Mouse (Mus musculus) T-helper 17 cell (primary cell): ENCODE results near the gene Pkp4.

Experiments
- in situ Hi-C, 2 experiments: fragments of 300-600 bp; cut with MboI, MseI; formaldehyde crosslinking; loops; 1 replicate in 1 of 2; 2 replicates in 1 of 2; pipeline ENCODE4 v1.15.1; 2025; ENCODE audit warnings: high pct_unique_total_duplicates in 2 of 2

Pkp4 gene

DNA sequence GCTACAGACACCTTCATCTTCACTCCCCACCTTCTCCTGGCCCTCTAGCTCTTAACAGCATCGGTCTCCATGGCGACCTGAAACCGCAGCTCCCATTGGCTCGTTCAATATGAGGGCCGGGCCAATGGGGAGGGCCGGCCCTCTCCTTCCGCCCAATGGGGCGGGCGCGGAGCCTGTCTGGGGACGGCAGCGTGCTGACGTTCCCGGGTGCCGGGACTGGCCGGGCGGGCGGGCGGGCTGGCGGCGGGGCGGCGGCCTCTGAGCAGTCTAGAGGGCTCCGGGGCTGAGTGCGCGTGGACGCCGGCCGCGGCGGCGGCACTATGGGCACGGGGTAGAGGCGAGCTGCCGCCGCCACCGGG lies at the start of gene Pkp4, which contains the start of gene Ccdc148:
Gene Pkp4, plus strand, starts transcription at position 246 of the 359 bp plus-strand sequence.
Gene Ccdc148, minus strand, starts transcription at position 79 of the 359 bp plus-strand sequence.
- in situ Hi-C loops = loop anchor here (5.0 to 25.0 kb wide), 3 partner anchors 82 to 1048 kb away; no protein-coding TSS in a partner anchor

DNA sequence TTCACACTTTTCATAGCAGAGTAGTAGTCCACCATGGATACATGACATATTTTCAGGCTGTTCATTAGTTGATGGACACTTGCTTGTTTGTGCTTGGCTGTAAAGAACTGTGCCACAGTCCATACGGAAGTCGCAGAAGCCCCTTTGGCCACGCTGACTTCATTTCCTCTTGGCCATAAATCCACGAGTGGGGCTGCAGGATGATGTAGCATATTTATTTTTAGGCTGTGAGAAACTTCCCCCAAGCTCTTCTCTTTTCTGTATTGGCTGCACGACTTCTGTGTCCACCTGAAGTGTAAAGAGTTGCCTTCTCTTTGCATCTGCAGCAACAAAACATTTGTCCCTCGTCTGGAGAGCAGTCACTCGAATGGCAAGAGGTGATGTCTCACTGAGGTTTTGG lies 31.6 kb upstream of the Pkp4 start:
- in situ Hi-C loops = loop anchor here (10.0 to 25.0 kb wide), 5 partner anchors 186 to 904 kb away; partner anchors contain the start of genes Acvr1 (in 1 of the 2) and Upp2 (in 1 of the 2)

DNA sequence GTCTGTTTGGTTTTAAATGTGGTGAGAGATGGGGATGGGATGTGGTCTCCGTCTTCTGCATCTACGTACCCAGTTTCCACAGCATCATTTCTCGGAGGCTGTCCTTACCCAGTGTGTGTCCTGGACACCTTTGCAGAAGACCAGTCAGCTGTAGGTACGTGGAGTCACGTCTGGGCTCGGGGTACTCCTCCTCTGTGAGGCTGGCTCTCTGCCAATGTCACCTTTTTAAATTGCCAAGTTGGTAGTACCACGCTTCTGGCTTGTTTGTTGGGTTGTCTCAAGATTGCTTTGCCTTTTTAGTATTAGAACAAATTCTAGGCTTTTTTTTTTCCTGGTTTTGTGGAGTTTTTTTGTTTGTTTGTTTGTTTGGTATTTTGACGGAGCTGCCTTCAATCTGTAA lies 30.8 kb upstream of the Pkp4 start:
- in situ Hi-C loops = loop anchor here (5.0 to 25.0 kb wide), 6 partner anchors 185 to 905 kb away; partner anchors contain the start of genes Acvr1 (in 1 of the 2) and Upp2 (in 1 of the 2)

DNA sequence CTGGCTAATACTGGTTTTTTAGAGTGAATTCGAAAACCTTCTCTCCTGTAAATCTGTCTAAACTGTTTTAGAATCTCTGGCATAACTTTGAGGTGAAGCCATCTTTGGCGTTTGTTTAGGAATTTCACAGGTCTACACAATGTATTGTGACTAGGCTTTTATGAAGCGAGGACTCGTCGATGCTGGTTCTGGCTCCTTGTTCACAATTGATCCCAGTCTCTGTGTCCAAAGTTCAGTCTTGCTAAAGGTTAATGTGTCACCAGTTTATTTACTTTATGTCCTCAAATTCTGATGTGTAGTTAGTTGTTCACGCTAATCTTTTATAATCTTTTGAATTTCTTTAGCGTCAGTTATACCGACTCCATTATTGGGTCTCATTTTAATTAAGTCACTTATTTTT lies 29.6 kb upstream of the Pkp4 start:
- in situ Hi-C loops = loop anchor here (5.0 to 25.0 kb wide), 2 partner anchors 419 to 569 kb away; partner anchors contain the start of genes Acvr1 (in 1 of the 2) and Upp2 (in 1 of the 2)

DNA sequence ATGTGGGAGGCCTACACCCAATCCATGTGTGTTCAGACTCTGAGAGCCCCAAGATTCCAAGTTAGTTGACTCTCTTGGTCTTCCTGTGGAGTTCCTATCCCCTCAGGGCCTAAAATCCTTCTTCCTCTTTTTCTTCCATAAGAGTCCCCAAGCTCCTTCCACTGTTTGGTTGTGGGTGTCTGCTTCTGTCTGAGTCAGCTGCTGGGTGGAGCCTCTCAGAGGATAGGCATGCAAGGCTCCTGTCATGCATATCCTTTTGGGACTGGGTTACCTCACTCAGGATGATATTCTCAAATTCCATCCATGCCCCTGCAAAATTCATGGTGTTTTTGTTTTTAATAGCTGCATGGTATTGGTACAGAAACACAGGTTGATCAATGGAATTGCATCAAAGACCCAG lies 5.2 kb upstream of the Pkp4 start:
- in situ Hi-C loops = loop anchor here in 1 of 2 experiments (25.0 kb wide), 1 partner anchor 1043 kb away; no protein-coding TSS in a partner anchor

DNA sequence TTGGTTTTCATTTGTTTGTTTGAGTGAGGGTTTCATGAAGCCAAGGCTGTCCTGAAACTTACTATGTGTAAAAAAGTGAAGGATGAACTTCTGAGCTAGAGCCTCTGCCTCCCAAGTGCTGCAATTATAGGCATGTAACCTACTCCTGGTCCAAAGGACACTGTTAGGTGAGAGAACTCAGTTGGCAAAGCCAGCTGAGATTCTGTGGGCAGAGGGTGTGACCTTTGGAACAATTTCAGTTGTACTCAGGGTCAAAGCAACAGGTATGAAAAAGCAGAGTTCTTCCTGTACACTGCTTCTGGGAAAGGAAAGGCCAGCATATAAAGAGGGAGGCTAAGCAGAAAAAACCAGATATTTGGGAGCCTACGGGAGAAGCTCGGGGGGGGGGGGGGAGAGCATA lies 2.5 kb upstream of the Pkp4 start:
- in situ Hi-C loops = loop anchor here in 1 of 2 experiments (25.0 kb wide), 1 partner anchor 1046 kb away; no protein-coding TSS in a partner anchor

DNA sequence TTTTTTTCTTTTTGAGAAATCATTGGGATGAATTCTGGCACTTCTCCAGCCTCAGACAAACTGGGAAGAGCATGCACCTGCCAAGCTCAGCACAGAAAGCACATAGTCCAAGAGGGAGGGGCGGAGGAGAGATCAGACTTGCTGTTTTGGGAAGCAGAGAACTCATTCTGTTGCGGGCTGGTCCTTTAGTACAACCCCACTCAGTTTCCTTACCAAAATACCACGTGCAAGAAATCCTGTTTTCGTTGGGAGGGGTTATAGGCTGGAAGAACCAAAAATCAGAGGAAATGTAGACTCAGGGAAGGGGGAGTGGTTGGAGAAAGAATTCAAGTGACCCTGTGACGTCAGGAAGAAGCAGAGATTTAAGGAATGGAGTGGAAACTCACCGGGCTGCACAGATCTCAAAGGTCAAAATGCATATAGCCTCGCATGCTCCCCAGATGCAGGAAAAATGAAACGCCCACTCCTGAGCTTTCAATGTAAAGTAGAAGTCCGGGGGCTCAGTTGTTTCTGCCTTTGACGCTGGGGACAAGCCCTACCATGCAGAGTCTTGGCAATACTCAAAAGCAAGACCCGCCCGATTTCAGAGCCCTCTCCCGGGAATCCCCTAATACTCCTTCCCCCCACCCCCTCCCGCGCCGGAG lies 567 bp upstream of the Pkp4 start:
- in situ Hi-C loops = loop anchor here (5.0 to 25.0 kb wide), 3 partner anchors 82 to 1048 kb away; no protein-coding TSS in a partner anchor

DNA sequence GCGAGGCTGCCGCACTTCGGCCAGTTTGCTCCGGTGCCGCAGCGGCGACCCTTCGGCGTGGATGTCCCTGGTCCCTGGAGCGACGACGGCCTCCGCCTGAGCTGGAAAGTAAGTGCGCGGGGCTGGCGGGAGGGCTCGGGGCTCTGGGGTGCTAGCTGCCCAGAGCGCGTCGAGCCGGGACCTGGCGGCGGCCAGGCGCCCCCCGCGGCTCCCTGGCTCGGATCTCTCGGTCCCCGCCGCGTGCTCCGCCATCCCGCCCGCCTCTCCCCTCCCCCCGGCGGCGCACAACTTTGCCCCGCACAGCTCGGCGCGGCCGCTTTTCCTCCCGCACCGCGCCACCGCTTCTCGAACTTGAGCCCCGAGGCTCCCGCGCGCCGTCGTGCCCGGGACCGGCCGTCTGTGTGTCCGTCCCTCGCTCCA lies 381 bp downstream of the Pkp4 start:
- in situ Hi-C loops = loop anchor here (5.0 to 25.0 kb wide), 3 partner anchors 81 to 1049 kb away; no protein-coding TSS in a partner anchor

DNA sequence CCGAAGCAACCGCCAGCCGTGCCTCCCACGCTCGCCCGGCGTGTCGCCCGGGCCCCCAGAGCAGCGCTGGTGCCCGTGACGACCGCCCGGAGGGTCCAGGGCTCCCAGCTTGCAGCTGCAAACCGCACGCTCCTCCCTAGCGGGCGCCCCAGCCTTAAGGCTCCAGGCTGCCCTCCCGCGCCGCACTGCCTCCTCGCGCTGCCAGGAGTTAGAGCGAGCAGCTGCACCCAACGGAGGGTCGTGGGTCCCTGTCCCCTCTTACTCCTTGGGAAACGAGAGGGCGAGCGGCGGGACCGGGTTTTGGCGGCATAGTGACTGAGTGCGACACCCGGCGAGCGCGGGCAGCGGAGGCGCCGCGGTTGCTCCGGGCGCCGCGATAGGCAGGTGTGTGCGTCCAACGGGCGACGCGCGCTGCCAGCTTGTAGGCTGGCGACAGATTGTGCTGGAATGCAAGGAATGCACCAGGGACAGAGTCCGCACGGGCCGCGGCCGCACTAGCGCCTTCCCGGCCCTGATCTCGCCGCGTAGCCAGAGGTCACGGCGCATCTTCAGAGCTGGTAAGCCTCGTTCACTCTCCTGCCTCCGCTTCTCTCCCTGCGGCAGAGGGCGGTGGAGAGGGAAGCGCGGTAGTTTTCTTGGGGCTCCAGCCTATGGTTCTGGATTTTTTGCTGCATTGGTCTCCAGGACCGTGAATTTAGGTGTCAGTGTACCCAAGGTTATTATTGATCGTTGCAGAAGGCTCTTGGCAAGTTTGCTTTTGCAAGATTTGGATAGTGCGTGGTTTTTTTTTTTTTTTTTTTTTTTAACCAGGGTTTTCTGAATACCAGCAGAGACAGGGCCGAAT lies 1.0 kb downstream of the Pkp4 start:
- in situ Hi-C loops = loop anchor here (5.0 to 25.0 kb wide), 3 partner anchors 81 to 1049 kb away; no protein-coding TSS in a partner anchor

DNA sequence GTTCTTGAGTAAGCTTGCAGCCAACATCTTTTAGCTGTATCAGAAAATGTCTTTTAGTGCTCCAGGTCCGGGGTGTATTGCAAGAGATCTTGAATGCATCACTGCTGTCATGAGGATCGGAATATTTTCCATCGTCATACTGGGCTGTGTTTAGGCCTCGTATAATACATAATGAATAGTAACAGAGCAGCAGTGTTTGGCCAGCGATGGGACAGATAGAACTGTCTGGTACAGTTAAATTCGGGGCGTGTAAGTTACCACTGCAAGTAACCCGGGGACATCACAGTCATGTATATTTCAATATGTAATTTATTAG lies 1.6 kb downstream of the Pkp4 start:
- in situ Hi-C loops = loop anchor here (5.0 to 25.0 kb wide), 3 partner anchors 80 to 1050 kb away; no protein-coding TSS in a partner anchor

DNA sequence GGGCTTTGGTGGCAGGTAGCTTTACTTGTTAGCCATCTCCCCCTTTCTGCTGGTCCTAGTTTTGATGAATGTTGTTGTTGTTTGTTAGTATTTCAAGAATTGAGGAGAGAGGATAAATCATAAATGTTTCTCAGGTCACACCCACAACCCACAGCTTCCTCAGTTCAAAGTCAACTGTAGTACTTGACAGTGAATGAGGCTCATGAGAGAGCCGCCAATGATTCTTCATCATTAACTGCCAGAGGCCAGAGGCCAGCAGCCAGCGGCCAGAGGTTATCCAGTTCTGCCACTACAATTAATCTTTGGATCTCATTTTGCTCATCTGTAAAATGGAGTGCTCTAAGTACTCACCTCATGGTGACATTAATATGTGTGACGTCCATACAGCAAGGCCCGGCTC lies 6.3 kb downstream of the Pkp4 start:
- in situ Hi-C loops = loop anchor here (10.0 to 25.0 kb wide), 2 partner anchors 682 to 1055 kb away; no protein-coding TSS in a partner anchor

DNA sequence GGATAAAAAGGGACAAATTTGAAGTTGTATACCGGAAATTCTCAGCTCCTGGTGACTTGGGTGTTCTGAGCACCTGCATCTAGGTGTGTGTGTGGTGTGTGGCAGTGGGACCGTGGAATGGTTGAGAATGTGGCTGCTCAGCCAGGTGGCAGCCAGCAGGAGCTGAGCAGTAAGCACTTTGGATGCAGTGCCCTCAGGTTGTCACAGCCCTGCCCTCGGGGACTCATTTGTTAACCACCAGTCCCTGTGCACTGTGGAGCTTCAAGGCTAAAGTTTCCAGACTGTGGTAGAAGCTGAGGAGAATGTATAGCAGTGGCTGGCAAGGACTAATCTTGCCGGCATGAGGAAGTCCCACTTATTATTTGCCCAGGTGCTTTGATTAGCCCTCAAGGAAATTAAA lies 7.2 kb downstream of the Pkp4 start:
- in situ Hi-C loops = loop anchor here (10.0 to 25.0 kb wide), 2 partner anchors 683 to 1056 kb away; no protein-coding TSS in a partner anchor

DNA sequence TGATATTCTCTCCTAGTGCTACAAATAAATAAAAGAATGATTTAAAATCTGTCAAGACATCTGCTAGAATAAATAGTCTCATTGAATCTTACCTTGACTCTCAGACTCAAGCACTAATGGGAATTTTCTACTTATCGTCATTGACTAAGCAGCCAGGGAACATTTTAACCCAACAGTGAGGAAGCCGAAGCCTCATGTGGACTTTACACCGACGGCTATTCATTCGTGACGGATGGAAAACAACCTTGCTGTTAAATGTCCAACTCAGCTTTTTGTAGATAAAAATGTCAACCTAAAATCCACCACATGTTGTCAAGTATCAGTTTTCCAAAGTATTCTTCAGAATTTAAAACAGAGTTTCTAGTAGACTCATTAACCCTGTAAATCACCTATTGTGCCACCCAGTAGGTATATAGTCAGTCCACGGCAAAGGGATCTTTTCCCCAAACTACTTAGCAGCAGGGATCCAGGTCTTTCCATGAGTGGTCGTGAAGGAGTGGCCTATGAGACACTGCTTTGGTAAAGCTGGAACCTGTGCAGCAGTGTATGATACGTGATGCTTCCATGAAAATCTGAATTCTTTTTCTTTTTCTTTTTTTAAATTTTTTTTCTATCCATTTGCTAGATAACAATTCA lies 9.0 kb downstream of the Pkp4 start:
- in situ Hi-C loops = loop anchor here (10.0 to 25.0 kb wide), 3 partner anchors 265 to 1057 kb away; no protein-coding TSS in a partner anchor

DNA sequence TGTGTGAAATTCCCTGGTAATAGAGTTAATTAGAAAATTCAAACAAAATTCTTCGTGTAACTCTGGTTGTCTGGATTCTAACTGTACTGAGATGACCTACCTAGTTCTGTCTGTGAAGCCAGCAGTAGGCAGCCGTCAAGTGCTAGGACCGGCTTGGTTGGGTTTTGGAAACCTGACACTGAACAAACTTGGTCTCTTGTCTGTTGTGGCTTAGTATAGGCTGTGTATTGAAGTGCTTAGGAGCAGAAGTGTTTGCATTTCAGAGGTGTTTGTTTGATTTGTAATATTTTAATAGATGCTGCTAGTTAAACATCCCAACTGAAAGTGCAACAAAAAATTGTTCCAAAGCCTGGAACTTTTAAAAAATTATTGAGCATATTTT lies 9.5 kb downstream of the Pkp4 start:
- in situ Hi-C loops = loop anchor here (10.0 to 25.0 kb wide), 2 partner anchors 265 to 1058 kb away; no protein-coding TSS in a partner anchor

DNA sequence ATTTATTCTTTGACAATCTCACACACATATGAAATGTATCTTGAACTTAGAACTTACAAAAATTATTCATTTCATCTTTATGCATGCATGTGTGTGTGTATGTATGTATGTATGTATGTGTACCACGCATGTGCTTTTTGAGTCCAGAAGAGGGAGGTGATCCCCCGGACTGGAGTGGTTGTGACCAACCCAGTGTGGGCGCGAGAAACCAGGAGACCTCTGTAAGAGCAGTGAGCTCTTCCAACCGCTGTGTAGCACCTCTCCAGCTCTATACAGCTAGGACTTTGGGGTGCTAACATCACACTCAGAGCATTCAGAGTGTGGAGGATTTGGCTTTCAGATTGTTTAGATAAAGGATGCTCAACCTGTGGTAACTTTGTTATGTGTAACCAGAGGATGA lies 9.9 kb downstream of the Pkp4 start:
- in situ Hi-C loops = loop anchor here (10.0 to 25.0 kb wide), 2 partner anchors 264 to 1058 kb away; no protein-coding TSS in a partner anchor

DNA sequence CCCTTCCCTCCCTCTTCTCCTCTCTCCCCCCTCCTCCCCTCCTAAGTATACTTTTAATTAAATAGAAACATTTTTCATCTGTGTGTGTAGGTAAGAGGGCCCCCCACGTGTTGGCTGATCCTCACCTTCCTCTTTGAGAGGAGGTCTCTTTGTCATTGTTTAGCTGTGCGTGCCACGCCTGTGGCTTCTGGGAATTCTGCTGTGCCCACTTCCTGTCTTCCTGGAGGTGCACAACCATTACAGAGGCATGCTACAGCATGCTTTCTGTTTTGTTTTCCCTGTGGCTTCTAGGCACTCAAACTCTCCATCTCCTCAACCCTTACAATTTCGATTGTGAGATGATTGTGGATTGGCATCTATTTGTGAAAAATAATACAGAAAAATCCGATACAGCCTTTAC lies 10.9 kb downstream of the Pkp4 start:
- in situ Hi-C loops = loop anchor here (10.0 to 25.0 kb wide), 2 partner anchors 263 to 1059 kb away; no protein-coding TSS in a partner anchor

DNA sequence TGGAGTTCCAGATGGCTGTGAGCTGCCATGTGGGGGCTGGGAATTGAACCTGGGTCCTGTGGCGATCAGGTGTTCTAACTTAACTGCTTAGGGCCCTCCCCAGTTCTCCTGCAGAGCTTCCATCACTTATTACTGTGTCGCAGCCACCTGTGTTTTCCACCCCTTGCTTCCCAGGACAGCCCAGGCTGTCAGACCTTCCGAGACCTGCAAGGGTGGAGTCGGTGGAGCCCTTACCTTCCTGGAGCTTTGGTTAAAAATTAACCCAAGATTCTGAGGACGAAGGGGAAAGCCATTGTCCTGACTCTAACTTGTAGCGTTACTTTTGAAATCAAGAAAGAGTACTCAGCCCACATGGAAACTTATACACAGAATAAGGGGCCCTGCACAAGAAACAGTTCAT lies 15.3 kb downstream of the Pkp4 start:
- in situ Hi-C loops = loop anchor here in 1 of 2 experiments (10.0 kb wide), 1 partner anchor 259 kb away; no protein-coding TSS in a partner anchor

DNA sequence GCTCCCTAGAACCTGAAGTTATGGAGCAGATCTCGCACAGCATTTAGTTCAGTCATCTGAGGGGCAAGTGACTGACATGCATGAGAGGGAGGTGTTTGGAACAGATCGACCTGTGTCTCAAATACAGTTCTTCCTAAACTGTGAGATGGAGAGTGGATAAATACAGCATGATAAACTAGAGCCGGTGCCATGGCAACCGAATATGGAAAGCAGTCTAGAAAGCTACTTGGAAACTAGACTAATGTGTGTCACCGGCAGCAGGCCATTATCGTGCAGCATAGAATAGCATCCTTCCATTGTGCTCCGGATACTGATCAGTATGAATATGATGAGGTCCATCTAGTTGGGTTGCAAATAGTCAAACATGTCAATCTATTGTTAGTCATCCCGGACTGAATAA lies 17.5 kb downstream of the Pkp4 start:
- in situ Hi-C loops = loop anchor here in 1 of 2 experiments (10.0 kb wide), 1 partner anchor 257 kb away; no protein-coding TSS in a partner anchor

DNA sequence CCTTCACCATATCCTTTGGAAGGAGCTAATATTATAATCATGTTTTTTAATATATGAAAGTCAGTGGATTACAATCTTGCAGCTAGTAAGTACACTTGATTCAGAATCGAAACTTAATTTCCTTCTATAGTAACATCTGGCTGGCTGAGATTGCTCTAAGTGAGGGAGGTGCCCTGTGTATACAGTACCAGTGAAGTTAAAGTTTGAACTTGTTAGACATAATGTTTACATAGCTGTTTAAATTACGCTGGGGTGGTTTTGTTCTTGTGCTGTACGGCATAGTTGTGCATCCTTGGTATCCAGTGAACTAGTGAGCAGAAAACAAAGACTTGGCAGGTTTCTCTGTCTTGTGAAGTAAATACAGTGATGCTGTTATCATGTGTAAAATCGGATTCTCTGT lies 18.3 kb downstream of the Pkp4 start:
- in situ Hi-C loops = loop anchor here in 1 of 2 experiments (10.0 kb wide), 1 partner anchor 256 kb away; no protein-coding TSS in a partner anchor

DNA sequence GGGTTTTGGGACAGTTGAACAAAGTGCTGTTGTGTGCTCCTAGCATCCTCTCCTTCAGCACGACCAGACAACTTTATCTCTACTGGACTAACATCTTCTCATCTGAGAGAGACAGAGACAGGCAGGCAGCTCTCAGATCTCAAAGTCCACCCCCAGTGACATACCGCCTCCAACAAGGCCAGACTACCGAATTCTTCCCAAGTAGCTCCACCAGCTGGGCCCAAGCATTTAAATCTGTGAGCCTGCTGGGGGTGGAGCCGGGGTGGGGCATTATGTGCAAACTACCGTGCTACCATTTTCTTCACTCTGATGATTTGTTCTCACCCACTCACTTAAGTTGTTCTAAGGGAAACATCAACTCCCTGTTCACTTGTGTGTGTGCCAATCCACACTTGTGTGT lies 18.8 kb downstream of the Pkp4 start:
- in situ Hi-C loops = loop anchor here in 1 of 2 experiments (10.0 kb wide), 1 partner anchor 255 kb away; no protein-coding TSS in a partner anchor
